Mouse (Mus musculus): ENCODE results near the gene Rps28.

Gene Rps28

GRCm38 (mm10) chr17:33812475-33812874 lies 11.9 kb downstream of the Rps28 start:
- WGBS: 60% methylated on average over 3 of the region's 3 CpGs

- WGBS: 14% methylated on average over 7 of the region's 7 CpGs
Observed at GRCm38 (mm10) chr17:33811142-33811516, 13.2 kb downstream of the Rps28 start.

- WGBS: 1% methylated on average over 36 of the region's 36 CpGs
Observed at GRCm38 (mm10) chr17:33810334-33811141, 13.8 kb downstream of the Rps28 start, which contains the start of gene Kank3. TSS of gene Kank3 (plus strand) at chr17:33810519.

GRCm38 (mm10) chr17:33808192-33808591 lies 16.2 kb downstream of the Rps28 start:
- 45% methylated on average over 10 of the region's 10 CpGs for WGBS

GRCm38 (mm10) chr17:33807181-33807888 lies 17.0 kb downstream of the Rps28 start:
- 76% methylated on average over 8 of the region's 9 CpGs for WGBS

- 68% methylated on average over 1 of the region's 1 CpGs for WGBS
Observed at GRCm38 (mm10) chr17:33804745-33805144, 19.6 kb downstream of the Rps28 start.

- WGBS: 59% methylated on average over 4 of the region's 4 CpGs
Observed at GRCm38 (mm10) chr17:33804205-33804604, 20.2 kb downstream of the Rps28 start.

- 4% methylated on average over 2 of the region's 2 CpGs for WGBS
Observed at GRCm38 (mm10) chr17:33802221-33802620, 22.1 kb downstream of the Rps28 start.

- 67% methylated on average over 1 of the region's 1 CpGs for WGBS
Observed at GRCm38 (mm10) chr17:33799277-33799676, 25.1 kb downstream of the Rps28 start.

GRCm38 (mm10) chr17:33798306-33798705 lies 26.1 kb downstream of the Rps28 start:
- WGBS: 36% methylated on average over 3 of the region's 3 CpGs

GRCm38 (mm10) chr17:33788732-33789131 lies 35.6 kb downstream of the Rps28 start:
- WGBS: 82% methylated on average over 4 of the region's 4 CpGs

GRCm38 (mm10) chr17:33786375-33786774 lies 38.0 kb downstream of the Rps28 start:
- 70% methylated on average over 18 of the region's 18 CpGs for WGBS

GRCm38 (mm10) chr17:33784939-33785338 lies 39.4 kb downstream of the Rps28 start:
- WGBS: 89% methylated on average over 2 of the region's 2 CpGs

- 47% methylated on average over 4 of the region's 4 CpGs for WGBS
Observed at GRCm38 (mm10) chr17:33782067-33782466, 42.3 kb downstream of the Rps28 start.

- 3% methylated on average over 50 of the region's 50 CpGs for WGBS
Observed at GRCm38 (mm10) chr17:33781124-33781977, 43.0 kb downstream of the Rps28 start, which contains the start of gene Angptl4. TSS of gene Angptl4 (minus strand) at chr17:33781830.

GRCm38 (mm10) chr17:33780431-33780830 lies 43.9 kb downstream of the Rps28 start:
- 74% methylated on average over 5 of the region's 5 CpGs for WGBS

GRCm38 (mm10) chr17:33779967-33780295 lies 44.4 kb downstream of the Rps28 start:
- 63% methylated on average over 5 of the region's 5 CpGs for WGBS

GRCm38 (mm10) chr17:33779271-33779966 lies 44.9 kb downstream of the Rps28 start:
- 32% methylated on average over 9 of the region's 9 CpGs for WGBS

- WGBS: over 99% methylated on average over 4 of the region's 4 CpGs
Observed at GRCm38 (mm10) chr17:33775287-33775686, 49.1 kb downstream of the Rps28 start.

- WGBS: 80% methylated on average over 8 of the region's 8 CpGs
Observed at GRCm38 (mm10) chr17:33774573-33775155, 49.7 kb downstream of the Rps28 start.
